Mouse (Mus musculus) naive thymus-derived CD4-positive, alpha-beta T cell, adult 2 months (primary cell): ENCODE data around the gene Lhx1.
A peak's percentile ranks its signal among the peaks of the same experiment; 100 is the strongest.

Source experiments
- DNase-seq: peaks from one replicate; pipeline ENCODE4 v3.0.0-alpha.2; 2011; ENCODE audit warnings: low read depth

The Lhx1 gene

DNA sequence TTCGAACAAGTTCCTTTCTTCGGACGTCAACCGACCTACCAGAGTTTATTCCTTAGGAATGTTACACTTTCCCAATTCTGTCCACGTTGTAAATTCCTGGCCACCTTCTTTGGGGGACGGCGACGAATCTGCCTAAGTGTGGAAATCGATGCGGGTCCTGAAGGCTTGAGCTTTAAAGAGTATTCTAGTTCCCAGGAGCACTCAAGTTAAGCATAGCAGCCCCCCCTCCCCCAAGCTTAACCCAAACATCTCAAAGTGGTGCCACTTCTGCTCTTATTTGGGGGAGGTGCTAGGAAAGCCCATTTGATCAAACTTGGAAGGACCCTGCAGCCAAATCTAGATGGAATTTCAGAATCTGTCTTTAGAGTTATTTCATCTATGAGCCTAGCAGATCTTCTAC lies 1.1 kb upstream of the Lhx1 start:
- no peak for DNase-seq

- DNase-seq, result peak; percentile 22
These were observed 644 bp downstream of the Lhx1 start for GRCm38 (mm10) chr11:84524511-84525270.

GRCm38 (mm10) chr11:84523841-84524510 lies 1.4 kb downstream of the Lhx1 start:
- peak; percentile 20 for DNase-seq

GRCm38 (mm10) chr11:84523321-84523831 lies 2.0 kb downstream of the Lhx1 start:
- no peak for DNase-seq

DNA sequence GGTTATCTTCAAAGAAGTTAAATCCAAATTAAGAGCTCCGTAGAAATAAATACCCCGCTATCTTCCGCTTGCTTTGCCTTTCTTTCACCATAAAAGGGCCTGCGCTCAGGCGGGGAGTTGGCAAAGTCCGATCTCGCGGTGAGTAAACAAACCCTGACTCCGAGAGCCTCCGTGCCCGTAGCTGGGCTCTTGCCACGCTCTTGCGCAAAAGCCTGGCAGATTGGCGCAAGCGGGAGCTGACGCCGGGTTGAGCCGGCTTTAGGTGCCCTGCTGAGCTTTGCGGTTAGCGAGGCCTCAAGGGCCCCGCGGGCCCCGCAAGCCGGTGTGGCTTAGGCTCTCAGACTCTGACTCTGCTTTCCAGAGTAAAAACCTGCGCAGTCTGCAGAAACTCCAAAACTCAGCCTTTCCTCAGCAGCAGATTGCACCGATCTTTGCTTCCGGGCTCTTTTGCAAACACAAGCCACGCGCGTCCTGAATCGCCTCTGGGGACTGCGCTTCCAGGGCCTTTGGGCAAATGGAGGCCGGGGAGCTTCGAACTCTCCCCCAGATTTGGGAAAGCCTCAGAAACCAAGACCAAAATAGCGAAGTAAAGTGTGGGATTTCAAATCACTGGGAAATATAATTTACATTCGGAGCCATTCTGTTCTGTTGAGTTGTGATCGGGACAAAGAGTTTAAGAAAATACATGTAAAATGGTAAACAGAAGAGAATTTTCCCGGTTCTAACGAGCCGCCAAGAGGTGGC lies 2.6 kb downstream of the Lhx1 start:
- no peak for DNase-seq

- DNase-seq, result no peak
These were observed 3.5 kb downstream of the Lhx1 start for GRCm38 (mm10) chr11:84521751-84522299.

GRCm38 (mm10) chr11:84521071-84521390 lies 4.3 kb downstream of the Lhx1 start:
- DNase-seq, result no peak

DNA sequence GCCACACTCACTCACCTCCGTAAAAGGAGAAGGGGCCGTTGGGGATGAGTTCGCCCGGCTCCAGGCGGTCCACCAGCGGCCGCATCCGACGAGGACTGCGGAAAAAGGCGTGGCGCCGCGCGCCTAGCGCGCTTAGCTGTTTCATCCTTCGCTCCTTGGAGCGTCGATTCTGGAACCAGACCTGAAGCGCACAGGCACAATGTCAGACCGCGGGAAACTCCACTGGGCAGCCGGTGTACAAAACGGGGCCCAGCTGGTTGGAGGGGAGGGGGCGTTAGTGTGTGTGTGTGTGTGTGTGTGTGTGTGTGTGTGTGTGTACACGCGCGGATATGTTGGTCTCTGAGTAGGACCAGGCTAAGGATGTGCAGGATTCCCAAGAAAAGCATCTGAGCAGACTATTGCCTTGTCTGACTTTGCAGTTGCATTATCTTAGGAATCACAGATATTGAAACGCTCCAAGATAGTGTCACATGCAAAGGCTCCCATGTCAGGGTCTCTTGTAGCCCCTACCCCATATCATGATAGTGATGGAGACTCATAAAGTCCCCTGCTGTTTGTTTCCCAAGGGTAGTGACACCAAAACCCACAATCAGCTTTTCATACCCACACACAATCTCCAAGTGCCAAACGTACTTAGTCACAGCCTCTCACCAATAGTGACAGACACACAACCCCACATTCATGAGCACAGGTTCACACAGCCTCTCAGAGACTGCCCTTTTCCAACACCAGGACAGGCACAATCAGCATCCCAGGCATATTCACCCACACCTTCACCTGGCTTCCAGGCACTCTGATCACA lies 4.9 kb downstream of the Lhx1 start:
- no peak for DNase-seq

DNA sequence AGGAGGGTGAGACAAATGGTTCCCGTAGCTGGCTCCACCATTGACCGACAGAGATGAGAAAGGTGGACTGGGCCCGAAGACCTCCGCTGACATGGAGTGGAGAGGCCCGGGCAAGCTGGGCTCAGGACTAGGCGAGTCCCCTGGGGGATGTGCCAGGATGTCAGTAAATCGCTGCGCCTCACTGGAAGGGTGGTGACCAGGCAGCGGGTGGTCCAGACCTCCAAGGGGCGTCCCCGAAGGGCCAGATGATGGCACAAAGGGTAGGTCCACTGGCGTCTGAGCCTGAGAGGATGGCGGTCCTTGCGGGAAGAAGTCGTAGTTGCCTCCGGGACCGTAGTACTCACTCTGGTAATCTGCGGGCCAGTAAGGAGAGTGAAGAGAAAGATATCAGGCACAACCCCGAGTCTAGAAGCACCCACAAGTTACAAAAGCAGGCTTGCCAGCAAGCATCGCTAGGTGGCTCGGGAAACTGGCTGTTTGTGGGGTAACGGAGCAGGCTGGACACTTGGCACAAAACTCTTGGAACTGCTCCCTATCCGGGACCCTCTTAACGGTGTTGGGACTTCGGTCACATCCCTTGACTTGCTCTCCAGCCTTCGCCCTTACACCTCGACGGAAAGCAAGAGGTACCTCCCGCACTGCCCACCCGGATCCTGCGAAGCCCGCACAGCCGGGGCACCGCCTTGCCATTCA lies 5.6 kb downstream of the Lhx1 start:
- no peak for DNase-seq

GRCm38 (mm10) chr11:84519036-84519435 lies 6.3 kb downstream of the Lhx1 start:
- DNase-seq, result no peak

- no peak for DNase-seq
These were observed 7.1 kb downstream of the Lhx1 start for GRCm38 (mm10) chr11:84518261-84518660.

GRCm38 (mm10) chr11:84517431-84517830 lies 7.9 kb downstream of the Lhx1 start:
- no peak for DNase-seq

GRCm38 (mm10) chr11:84516501-84517240 lies 8.7 kb downstream of the Lhx1 start:
- no peak for DNase-seq

DNA sequence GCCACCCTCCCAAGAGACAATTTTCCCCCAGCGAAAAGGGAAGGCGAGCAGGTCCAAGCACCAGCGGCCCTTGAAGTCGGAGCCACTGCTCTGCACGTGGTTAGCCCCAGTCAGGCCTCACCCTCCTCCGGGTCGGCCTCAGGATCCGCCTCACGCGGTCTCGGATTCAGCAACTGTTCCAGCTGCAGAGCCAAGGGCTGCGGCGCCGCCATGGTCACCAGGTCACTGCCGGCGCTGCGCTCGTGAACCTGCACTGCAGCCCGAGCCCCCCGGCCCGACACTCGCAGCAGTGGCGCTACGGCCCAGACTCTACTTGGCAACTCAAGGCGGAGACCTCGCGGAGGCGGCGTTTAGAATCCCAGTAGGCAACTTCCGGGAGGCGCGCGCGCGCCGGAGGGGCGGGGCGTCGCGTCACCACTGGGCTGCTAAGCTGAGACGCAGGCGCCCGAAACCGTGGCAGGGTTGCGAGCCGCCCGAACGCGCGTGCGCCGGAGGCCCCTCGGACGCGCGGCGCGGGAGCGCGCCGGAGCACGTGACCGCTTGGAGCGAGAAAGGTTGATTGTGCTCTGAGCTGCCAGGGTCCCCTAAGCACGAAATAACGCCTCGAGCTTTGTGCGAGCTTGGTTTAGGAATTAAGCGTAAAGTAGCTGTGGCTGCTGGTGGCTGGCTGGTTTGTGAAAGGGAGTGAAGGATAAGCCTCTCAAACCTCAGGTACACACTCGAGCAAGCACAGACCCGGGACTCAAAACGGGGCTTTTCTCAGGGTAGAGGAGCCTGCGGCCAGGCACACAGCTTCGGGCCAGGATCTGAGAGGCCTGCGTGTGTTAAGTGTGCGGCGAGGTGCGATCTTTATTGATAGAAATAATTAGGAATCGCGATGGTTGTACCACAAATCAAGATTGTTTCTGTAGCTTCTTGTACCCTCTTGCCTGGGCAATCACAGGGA lies 11.9 kb downstream of the Lhx1 start, which contains the start of gene Aatf:
Gene Aatf, minus strand, starts transcription at position 352 of the 946 bp plus-strand sequence.
- peak; percentile 99 for DNase-seq

GRCm38 (mm10) chr11:84512031-84512430 lies 13.3 kb downstream of the Lhx1 start:
- no peak for DNase-seq

DNA sequence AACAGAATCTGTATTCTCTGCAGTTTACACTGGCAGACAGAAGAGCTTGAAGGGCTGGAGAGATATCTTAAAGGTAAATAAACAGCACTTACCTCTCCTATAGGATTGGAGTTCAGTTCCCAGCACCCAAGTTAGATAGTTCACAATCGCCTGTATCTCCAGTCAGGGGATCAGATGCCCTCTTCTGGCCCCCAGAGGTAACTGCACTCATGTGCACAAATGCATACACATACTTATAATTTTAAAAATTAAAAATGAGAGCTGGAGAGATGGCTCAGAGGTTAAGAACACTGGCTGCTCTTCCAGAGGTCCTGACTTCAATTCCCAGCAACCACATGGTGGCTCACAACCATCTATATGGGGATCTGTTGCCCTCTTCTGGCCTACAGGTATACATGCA lies 21.0 kb downstream of the Lhx1 start:
- DNase-seq, result no peak

- DNase-seq, result no peak
These were observed 27.4 kb downstream of the Lhx1 start for GRCm38 (mm10) chr11:84497944-84498343.

GRCm38 (mm10) chr11:84496901-84497300 lies 28.4 kb downstream of the Lhx1 start:
- no peak for DNase-seq

- DNase-seq, result no peak
These were observed 29.6 kb downstream of the Lhx1 start for GRCm38 (mm10) chr11:84495774-84496173.
